Mouse (Mus musculus) forebrain, embryonic 13.5 days (tissue): ENCODE measurements around the gene Snta1. TPM values are rescaled to one million over a fixed set of nuclear protein-coding genes. Genes with fewer than 3 reads are reported as not detected.
A peak's percentile ranks its signal among the peaks of the same experiment; 100 is the strongest.

Experiments
- ATAC-seq: fragments of 200-750 bp; cut with Nextera tagmentation; 2 replicates; pipeline ENCODE4 v1.8.0; 2017
- H3K27ac ChIP-seq: fragments of 300-500 bp; sonication (generic); 2 replicates; pipeline ENCODE4 v1.5.1; 2015; ENCODE audit warnings: inconsistent platforms, mild to moderate bottlenecking, moderate library complexity
- H3K27me3 ChIP-seq: fragments of 300-500 bp; sonication (generic); 2 replicates; pipeline ENCODE4 v1.6.1; 2015; ENCODE audit warnings: mild to moderate bottlenecking, inconsistent platforms
- H3K36me3 ChIP-seq: fragments of 300-500 bp; sonication (generic); 2 replicates; pipeline ENCODE4 v1.6.1; 2015; ENCODE audit warnings: mild to moderate bottlenecking, inconsistent platforms; ENCODE audit not compliant: poor library complexity, severe bottlenecking
- H3K4me1 ChIP-seq: fragments of 300-500 bp; sonication (generic); 2 replicates; pipeline ENCODE4 v1.6.1; 2015; ENCODE audit warnings: inconsistent platforms
- H3K4me2 ChIP-seq: fragments of 300-500 bp; sonication (generic); 2 replicates; pipeline ENCODE4 v1.6.1; 2015; ENCODE audit warnings: inconsistent platforms, mild to moderate bottlenecking, moderate library complexity
- H3K4me3 ChIP-seq: fragments of 300-500 bp; sonication (generic); 2 replicates; pipeline ENCODE4 v1.5.1; 2015; ENCODE audit warnings: mild to moderate bottlenecking, inconsistent platforms
- H3K9ac ChIP-seq: fragments of 300-500 bp; sonication (generic); 2 replicates; pipeline ENCODE4 v1.6.1; 2015; ENCODE audit warnings: mild to moderate bottlenecking, inconsistent platforms
- H3K9me3 ChIP-seq: fragments of 300-500 bp; sonication (generic); replicated peaks from 2 replicates; pipeline ENCODE4 v1.6.1; 2016; ENCODE audit warnings: inconsistent platforms
- whole genome bisulfite sequencing: fragments of 180-500 bp; shearing (Covaris S2); methylation state at CpG from one replicate; pipeline ENCODE4 v1.1.7; 2015; 5-methylcytosine and 5-hydroxymethylcytosine counted together
- polyA plus RNA-seq: library from polyadenylated mRNA; unstranded; fragments of >200 nt; fragmentation: Nextera tagmentation; extraction: Ambion mirVana; gene quantifications from 2 replicates; pipeline ENCODE4 v1.2.1, GENCODE M21; 2015

Gene Snta1
- polyA plus RNA-seq, 1 experiment from 2014 or later, result 4.1 TPM

DNA sequence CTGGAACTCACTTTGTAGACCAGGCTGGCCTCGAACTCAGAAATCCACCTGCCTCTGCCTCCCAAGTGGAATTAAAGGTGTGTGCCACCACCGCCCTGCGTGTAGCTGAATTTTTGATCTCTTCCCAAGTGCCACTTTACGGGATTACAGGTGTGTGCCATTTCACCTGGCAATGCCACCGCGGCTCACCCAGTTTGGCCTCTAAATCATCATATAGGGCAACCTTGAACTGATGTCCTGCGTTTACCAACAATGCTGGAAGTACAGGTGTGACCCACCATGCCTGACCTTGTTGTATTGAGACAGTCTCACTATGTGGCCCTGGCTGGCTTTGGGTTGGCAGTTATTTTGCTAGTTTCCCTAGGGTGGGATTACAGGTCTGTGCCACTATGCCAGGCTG lies 26.8 kb upstream of the Snta1 start:
- ATAC-seq, result no peak
- Histone ChIP-seq H3K4me3 (no peak overlapping the region), H3K27me3 (no peaks in the 10 kb centered on the region), H3K27ac (no peak overlapping the region), H3K9ac (no peak overlapping the region), H3K4me2 (no peak overlapping the region), H3K36me3 (no peaks in the 10 kb centered on the region), H3K4me1 (peaks cover 27% of the 10 kb centered on the region), H3K9me3 (no peaks in the 10 kb centered on the region)
- WGBS, result 98% methylated on average over 7 of the region's 7 CpGs

DNA sequence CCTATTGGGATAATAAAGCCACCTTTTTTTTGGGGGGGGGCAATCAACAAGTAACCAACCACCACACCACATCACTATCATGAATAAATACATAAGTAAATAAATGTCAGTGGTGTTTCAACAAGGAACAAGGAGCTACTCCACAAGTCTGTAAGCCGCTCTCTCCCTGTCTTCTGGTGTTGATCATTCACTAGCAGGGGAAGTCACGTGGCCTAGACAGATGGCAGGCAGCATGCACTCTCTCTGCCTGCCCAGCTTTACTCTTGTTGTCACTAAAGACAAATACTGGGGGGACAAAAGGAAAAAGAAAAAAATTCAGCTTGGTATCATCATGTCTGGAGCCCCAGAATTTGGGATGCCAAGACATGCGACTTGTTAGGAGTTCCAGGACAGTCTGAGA lies 25.5 kb upstream of the Snta1 start:
- H3K9me3 ChIP-seq, result no peaks in the 10 kb centered on the region
- ATAC-seq, result no peak
- H3K27ac ChIP-seq, result peak overlapping the region; percentile 31
- peaks cover 14% of the 10 kb centered on the region for H3K4me1 ChIP-seq
- H3K27me3 ChIP-seq, result no peaks in the 10 kb centered on the region
- no peak overlapping the region for H3K9ac ChIP-seq
- H3K36me3 ChIP-seq, result no peaks in the 10 kb centered on the region
- WGBS, result 69% methylated on average over 3 of the region's 3 CpGs
- H3K4me3 ChIP-seq, result no peak overlapping the region
- H3K4me2 ChIP-seq, result no peak overlapping the region

DNA sequence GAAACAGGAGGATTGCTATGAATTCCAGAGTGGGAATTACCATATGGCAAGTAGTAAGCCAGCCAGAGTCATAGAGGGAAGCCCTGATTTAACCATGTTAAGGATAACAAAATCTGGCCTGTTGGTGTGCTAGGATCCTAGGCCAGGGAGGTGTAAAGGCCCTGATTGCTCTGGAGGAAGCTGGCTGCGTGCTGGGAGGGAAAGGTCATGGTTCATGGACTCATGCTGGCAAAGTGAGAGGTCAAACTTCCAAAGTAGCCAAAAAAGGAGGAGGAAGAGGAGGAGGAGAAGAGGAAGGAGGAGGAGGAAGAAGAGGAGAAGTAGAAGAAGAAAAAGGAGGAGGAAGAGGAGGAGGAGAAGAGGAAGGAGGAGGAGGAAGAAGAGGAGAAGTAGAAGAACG lies 24.8 kb upstream of the Snta1 start:
- Histone ChIP-seq H3K27ac (no peak overlapping the region), H3K4me2 (no peak overlapping the region), H3K27me3 (no peaks in the 10 kb centered on the region), H3K4me1 (peaks cover 13% of the 10 kb centered on the region), H3K9me3 (no peaks in the 10 kb centered on the region), H3K4me3 (no peak overlapping the region), H3K9ac (no peak overlapping the region), H3K36me3 (no peaks in the 10 kb centered on the region)
- 77% methylated on average over 2 of the region's 2 CpGs for WGBS
- ATAC-seq, result no peak

DNA sequence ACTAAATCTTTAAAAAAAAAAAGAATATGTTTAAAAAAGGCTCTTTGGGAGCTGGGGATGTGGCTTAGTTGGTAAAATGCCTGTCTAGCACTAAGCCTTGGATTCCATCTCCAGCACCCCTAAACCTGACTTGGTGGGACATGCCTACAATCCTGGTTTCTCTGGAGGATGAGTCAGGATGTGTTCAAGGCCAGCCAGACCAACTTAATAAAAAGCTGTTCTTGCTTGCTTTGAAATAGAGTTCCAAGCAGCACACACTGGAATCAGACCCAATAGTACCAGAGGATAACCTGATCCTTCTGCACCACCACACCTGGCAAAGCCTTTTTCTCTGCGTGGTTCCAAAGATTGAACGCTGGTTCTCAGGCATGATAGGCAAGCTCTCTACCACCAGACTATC lies 22.7 kb upstream of the Snta1 start:
- Histone ChIP-seq H3K27ac (no peak overlapping the region), H3K4me1 (peaks cover 26% of the 10 kb centered on the region), H3K4me2 (no peak overlapping the region), H3K27me3 (no peaks in the 10 kb centered on the region), H3K9me3 (no peaks in the 10 kb centered on the region), H3K9ac (no peak overlapping the region), H3K4me3 (no peak overlapping the region), H3K36me3 (no peaks in the 10 kb centered on the region)
- WGBS, result 96% methylated on average over 2 of the region's 2 CpGs
- ATAC-seq, result no peak

DNA sequence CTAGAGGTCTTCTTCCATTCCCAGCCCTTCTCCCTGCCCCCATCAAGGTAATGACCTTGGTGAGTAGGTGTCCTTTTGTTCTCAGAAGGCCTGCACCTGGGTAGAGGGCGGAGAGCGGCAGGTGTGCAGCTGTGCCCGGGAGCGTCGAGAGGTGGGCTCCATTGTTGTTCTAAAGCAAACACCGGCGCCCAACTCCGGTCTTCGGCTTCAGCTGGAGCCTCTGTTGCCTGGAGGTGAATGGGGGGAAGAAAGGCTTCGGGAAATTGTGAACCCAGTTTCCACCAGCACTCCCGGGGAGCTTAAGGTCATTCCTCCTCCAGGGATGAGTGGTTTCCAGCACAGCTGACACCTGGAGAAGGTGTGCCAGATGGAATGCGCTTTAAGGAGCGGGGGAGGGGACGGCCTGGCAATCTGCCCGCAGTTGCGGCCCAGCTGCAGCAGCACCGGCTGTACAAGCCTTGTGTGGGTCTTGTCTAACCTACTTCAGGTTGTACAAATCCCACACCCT lies 20.0 kb upstream of the Snta1 start:
- no peaks in the 10 kb centered on the region for H3K36me3 ChIP-seq
- no peak for ATAC-seq
- H3K9me3 ChIP-seq, result no peaks in the 10 kb centered on the region
- WGBS, result 18% methylated on average over 17 of the region's 17 CpGs
- no peak overlapping the region for H3K4me3 ChIP-seq
- no peaks in the 10 kb centered on the region for H3K27me3 ChIP-seq
- peak overlapping the region; percentile 40 for H3K4me2 ChIP-seq
- H3K9ac ChIP-seq, result 0 out of 2 replicates have a peak overlapping the region, but pooled peaks have one; percentile 51
- peak overlapping the region; percentile 92 for H3K27ac ChIP-seq
- peaks cover 24% of the 10 kb centered on the region for H3K4me1 ChIP-seq

DNA sequence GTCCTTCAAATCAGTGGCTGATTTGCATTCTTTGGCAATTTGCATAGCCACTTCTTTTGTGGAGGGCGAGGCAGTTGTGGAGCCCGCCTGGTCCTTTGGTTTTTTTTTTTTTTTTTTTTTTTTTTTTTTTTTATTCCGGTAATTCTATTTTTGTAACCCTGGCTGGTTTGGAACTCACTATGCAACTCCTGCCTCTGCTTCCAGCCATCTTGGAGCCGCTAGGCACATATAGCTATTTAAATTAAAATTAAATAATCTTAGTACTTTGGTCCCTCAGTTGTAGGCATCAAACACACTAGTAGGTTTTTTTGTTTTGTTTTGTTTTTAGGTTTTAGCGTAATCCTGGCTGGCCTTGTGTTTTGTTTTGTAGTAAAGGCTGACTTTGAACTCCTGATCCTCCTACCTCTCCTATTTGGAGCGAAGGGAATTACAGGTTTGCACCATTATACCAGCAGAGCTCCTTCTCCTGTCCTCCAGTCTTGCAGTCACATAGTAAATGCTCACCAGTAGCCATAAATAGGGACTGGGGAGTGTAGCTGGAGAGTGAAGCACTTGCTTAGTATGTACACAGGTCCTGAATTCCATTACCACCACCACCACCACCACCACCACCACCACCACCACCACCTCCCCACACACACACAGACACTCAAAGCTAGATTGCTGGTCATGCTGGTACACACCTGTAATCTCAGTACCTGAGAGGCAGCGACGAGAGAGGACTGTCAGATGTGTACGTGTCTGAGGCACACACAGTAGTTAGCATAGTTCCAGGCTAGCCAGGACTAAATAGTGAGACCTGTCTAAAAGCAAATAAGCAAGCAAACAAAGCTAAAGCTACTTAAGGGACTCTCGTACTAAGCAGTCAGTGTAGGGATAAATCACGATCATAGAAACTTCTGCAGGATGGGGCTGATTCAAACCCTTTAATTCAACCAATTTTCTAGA lies 19.3 kb upstream of the Snta1 start:
- Histone ChIP-seq H3K9me3 (no peaks in the 10 kb centered on the region), H3K4me1 (peaks cover 25% of the 10 kb centered on the region), H3K4me3 (peak overlapping the region; percentile 29), H3K27me3 (no peaks in the 10 kb centered on the region), H3K4me2 (peak overlapping the region; percentile 60), H3K9ac (peak overlapping the region; percentile 65), H3K27ac (peak overlapping the region; percentile 92), H3K36me3 (no peaks in the 10 kb centered on the region)
- no peak for ATAC-seq
- 22% methylated on average over 11 of the region's 11 CpGs for WGBS

DNA sequence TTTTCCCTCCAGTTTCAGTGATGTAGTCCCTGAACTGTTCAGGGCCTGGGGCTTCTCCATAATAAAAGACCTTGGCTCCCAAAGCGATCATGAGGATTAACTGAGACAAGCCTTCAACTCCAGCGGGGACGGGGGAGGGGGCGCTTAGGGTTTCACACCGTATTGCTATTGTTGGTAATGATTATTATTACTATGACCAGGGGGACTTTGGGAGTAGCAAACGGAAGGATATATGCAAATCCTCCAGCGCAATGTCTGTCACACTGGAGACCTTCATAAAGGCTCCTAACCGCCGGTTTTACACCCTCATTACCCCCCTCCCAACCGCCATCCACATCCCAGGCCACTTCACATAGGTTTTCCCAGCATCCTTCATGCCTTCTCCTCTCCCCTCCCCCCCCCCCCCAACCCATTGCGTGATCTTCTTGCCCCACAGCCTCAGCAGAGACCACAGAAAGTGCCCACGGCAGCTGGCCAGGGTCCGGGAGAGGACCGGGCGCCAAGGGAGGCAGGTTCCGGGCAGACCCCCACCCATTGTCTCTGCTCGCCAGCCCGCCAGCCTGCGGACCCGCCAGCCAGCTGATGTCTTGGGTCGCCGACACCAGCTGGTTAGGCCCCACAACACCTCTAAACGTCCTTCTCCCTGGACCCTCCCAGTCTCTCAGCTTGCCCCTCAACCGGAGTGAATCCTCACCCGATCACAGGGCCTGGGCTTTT lies 18.4 kb upstream of the Snta1 start:
- H3K36me3 ChIP-seq, result no peaks in the 10 kb centered on the region
- H3K9me3 ChIP-seq, result no peaks in the 10 kb centered on the region
- H3K27me3 ChIP-seq, result no peaks in the 10 kb centered on the region
- peak overlapping the region; percentile 60 for H3K4me2 ChIP-seq
- WGBS, result 2% methylated on average over 25 of the region's 25 CpGs
- peak overlapping the region; percentile 92 for H3K27ac ChIP-seq
- peak; percentile 92 for ATAC-seq
- H3K9ac ChIP-seq, result peak overlapping the region; percentile 65
- peaks cover 34% of the 10 kb centered on the region for H3K4me1 ChIP-seq
- H3K4me3 ChIP-seq, result peak overlapping the region; percentile 29

DNA sequence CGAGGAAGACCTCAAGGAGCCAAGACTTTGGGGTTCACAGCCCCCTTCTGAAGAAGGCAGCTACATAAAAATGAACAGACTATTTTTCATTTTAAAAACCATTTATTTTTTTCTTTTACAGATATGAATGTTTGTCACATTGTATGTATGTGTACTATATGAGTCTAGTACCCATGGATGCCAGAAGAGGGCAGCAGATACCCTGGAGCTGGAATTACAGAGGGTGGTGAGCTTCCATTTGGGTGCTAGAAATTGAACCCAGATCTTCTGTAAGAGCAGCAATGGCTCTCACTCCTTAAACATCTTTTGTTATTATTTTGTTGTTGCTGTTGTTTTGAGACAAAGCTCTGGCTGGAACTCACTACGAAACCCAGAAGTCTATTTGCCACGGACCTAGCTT lies 17.6 kb upstream of the Snta1 start:
- no peaks in the 10 kb centered on the region for H3K27me3 ChIP-seq
- no peak overlapping the region for H3K4me3 ChIP-seq
- H3K9me3 ChIP-seq, result no peaks in the 10 kb centered on the region
- no peaks in the 10 kb centered on the region for H3K36me3 ChIP-seq
- WGBS, result 85% methylated on average over 3 of the region's 3 CpGs
- H3K4me1 ChIP-seq, result peaks cover 42% of the 10 kb centered on the region
- no peak for ATAC-seq
- no peak overlapping the region for H3K4me2 ChIP-seq
- no peak overlapping the region for H3K9ac ChIP-seq
- H3K27ac ChIP-seq, result peak overlapping the region; percentile 92

DNA sequence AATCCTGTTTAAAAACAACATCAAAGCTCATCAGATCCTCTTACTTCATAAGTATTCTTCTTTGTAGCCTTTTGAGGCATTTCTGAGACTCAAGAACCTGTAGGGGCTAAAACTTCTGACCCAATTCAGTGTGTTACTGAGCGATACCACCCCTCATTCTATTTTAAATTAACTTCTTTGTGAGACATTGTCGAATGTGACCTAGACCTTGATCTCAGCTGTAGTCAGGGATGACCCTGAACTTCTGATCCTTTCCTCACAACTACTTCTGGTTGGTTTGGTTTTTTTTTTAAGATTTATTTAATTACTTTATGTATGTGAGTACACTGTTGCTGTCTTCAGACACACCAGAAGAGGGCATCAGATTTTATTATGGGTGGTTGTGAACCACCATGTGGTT lies 15.6 kb upstream of the Snta1 start:
- Histone ChIP-seq H3K9me3 (no peaks in the 10 kb centered on the region), H3K27me3 (no peaks in the 10 kb centered on the region), H3K9ac (no peak overlapping the region), H3K4me3 (no peak overlapping the region), H3K27ac (no peak overlapping the region), H3K4me2 (no peak overlapping the region), H3K4me1 (peaks cover 49% of the 10 kb centered on the region), H3K36me3 (no peaks in the 10 kb centered on the region)
- 88% methylated on average over 2 of the region's 2 CpGs for WGBS
- ATAC-seq, result no peak

DNA sequence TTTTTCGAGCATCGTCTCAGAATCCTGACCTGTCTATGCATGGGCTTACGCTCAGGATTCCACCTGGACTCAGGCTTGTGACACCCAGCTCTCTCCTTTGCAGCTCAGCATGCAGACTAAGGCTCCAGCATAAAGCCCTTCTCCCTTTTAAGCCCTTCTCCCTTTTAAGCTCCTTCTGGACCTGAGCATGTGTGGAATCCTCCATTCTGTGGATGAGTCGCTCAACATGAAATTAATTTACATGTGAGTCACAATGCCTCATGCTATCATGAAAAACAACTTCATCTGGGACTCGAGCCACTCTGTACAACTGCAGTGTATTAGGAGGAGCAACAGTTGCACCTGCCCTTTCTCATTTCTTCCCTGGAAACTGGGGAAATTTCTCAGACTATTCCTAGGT lies 14.3 kb upstream of the Snta1 start:
- no peak overlapping the region for H3K4me3 ChIP-seq
- whole genome bisulfite sequencing, result 65% methylated on average over 5 of the region's 5 CpGs
- no peak overlapping the region for H3K4me2 ChIP-seq
- no peaks in the 10 kb centered on the region for H3K9me3 ChIP-seq
- peaks cover 39% of the 10 kb centered on the region for H3K4me1 ChIP-seq
- no peak for ATAC-seq
- H3K36me3 ChIP-seq, result no peaks in the 10 kb centered on the region
- peak overlapping the region; percentile 90 for H3K27ac ChIP-seq
- no peaks in the 10 kb centered on the region for H3K27me3 ChIP-seq
- H3K9ac ChIP-seq, result no peak overlapping the region

DNA sequence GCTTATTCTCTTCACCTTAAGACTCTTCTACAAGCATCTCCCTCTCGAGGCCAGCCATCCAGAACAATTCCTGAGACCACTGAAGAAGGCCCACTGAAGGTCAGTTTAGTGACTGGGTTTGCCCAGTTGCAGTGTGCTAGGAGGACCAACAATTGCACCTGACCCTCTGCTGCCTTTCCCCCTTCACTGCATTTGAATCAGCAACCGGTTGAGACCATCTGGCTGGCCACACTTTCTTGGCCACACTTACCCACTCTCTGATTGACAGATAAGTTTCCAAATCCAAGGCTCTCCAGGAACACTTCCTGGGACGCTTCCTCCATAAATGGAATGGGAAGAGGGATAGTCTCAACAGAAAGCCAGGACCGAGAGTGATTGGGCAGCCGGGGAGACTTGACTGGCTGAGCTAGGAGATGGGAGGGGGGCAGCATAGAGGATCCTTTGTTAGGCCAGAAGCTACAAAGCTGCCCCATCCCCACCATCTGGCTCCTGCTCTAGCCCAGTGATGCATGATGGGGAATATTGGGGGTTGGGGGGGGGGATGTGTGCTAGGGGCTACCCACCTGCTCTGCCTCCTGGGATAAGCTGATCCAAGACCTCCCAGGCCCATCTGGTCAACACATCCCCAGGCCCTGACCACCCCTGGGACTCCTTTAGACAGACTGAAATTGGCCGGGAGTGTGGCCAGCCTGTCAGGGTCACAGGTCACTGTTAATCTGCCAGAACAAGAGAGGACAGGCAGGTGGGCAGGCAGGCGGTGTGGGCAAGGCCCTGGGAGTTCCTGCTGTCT lies 13.2 kb upstream of the Snta1 start:
- Histone ChIP-seq H3K9me3 (no peaks in the 10 kb centered on the region), H3K9ac (no peak overlapping the region), H3K4me3 (no peak overlapping the region), H3K36me3 (no peaks in the 10 kb centered on the region), H3K4me2 (no peak overlapping the region), H3K27me3 (no peaks in the 10 kb centered on the region), H3K4me1 (peaks cover 30% of the 10 kb centered on the region), H3K27ac (peak overlapping the region; percentile 90)
- ATAC-seq, result peak; percentile 86
- whole genome bisulfite sequencing, result 15% methylated on average over 7 of the region's 7 CpGs
